Mouse (Mus musculus): Measurements from ENCODE around the gene Trim31.

Gene Trim31

GRCm38 (mm10) chr17:36944121-36944775, 46.3 kb downstream of the Trim31 start:
- DNase-seq (ENCODE audit: low read depth, low spot score): peak; percentile 66

GRCm38 (mm10) chr17:36947051-36947819, 49.3 kb downstream of the Trim31 start:
- DNase-seq (ENCODE audit: low read depth, low spot score): peak; percentile 76

GRCm38 (mm10) chr17:36948286-36948685, 50.4 kb downstream of the Trim31 start:
- DNase-seq (ENCODE audit: low read depth, low spot score): no peak

GRCm38 (mm10) chr17:36949265-36949664, 51.3 kb downstream of the Trim31 start:
- DNase-seq (ENCODE audit: low read depth, low spot score): no peak

GRCm38 (mm10) chr17:36950981-36951947, 53.3 kb downstream of the Trim31 start, which contains the start of gene Ppp1r11:
Ppp1r11 (minus strand) TSS chr17:36951741.
- peak; percentile 100 for DNase-seq (ENCODE audit: low read depth, low spot score)

GRCm38 (mm10) chr17:36952631-36953030, 54.7 kb downstream of the Trim31 start:
- DNase-seq (ENCODE audit: low read depth, low spot score): no peak

GRCm38 (mm10) chr17:36953062-36953461, 55.1 kb downstream of the Trim31 start:
- DNase-seq (ENCODE audit: low read depth, low spot score): no peak

- peak; percentile 100 for DNase-seq (ENCODE audit: low read depth, low spot score)
Observed at GRCm38 (mm10) chr17:36957999-36958743, 60.3 kb downstream of the Trim31 start, which contains the start of the genes Znrd1 and Znrd1as. Znrd1 (minus strand) TSS chr17:36958559. Znrd1as (plus strand) TSS chr17:36958592.

- DNase-seq (ENCODE audit: low read depth, low spot score): peak; percentile 39
Observed at GRCm38 (mm10) chr17:36958884-36959283, 61.0 kb downstream of the Trim31 start.

All from brain, adult 2 months (tissue).